Mouse (Mus musculus): ENCODE measurements at regions not wholly inside any gene's neighbourhood (a gene's known extent, or its start where the extent isn't known, plus 50 kb on each side); places are given as distances from the start of the nearest gene placed in this dataset.

DNA sequence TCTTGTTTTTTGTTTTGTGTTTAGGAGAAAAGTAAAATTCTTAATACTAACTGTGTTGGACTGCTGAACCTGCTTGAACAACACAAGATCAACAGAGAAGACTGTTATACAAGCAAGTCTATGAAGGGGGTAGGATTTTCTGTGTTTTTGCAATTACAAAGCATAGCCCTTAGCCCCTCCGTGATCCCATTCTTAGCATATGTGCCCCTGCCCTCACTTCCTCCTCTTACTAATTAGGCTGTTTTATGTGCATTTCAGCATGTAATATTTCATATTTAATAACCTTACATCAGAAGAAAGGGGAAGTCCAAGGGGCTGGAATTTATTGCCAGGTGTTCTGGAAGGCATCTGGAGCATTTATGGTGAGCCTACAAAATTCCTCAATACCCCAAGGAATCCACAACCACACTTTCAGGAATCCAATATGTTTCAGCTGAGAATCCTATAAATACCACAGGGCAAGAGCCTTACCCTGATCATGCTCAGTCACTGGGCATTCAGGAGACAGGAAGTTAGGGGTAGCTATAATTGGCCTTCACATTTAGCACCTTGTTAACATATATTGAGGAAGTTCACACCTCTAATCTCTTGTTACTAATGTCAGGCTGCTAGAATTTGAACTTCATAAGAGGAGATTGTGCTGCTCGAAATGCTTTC lies 660.3 kb upstream of the Slit2 start:
- intact Hi-C loops (cut with DNase I), result no loop called here
- DNase-seq (ENCODE audit: low spot score), result no peak

DNA sequence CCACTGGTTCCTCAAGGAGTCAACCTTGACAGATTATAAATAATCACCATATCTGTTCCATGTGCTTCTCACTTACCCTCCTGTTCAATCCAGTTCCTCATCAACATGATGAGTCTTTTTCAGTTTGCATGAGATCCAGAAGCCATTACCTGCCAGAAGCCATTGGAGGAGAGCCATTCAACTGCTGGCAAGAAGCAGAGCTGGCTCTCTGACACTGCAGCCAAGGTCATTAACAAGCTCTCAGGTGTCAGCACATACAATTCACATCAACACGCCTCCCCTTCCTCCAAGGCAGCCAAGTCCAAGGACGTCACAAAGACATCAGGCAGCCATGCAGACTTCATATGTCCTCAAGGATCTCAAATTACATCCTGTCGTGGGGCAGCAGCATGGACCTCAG lies 648.6 kb upstream of the Slit2 start:
- no peak for DNase-seq (ENCODE audit: low spot score)
- intact Hi-C loops (cut with DNase I), result no loop called here

DNA sequence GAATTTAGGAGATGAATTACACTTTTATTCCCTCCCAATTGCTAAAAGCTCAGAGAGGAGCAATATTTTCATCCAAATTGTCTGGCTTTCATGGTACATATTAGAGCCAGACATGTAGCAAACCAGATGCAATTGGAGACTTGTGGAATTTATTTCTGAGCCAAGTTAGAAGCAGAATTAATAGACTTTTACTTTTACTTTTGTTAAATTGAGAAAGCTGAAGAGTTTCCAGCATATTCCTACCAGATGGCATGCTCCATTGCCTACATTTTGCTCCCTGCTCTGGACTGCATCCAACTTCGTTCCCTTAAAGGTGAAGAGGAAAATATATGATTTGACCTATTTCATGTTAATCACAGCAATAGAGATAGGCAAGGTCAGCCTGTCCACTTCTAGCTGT lies 646.4 kb upstream of the Slit2 start:
- intact Hi-C loops (cut with DNase I), result no loop called here
- DNase-seq (ENCODE audit: low spot score), result no peak

DNA sequence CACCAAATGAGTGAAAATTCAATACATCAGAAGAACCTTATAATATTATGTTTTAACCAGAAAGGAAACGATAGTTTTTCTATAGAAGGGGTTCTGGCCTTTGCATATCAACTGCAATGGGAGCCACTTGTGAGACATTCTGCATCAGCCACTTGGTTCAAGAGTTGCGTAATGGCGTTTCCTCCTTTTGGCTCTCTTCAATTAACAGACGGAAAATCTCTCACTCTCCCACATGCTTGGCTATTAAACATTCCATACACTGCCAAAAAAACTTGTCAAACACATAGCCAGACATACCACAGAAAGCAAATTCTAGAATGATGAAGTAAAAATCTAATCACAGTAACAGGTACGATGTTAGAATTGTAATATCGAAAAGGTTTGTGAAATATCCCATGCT lies 643.1 kb upstream of the Slit2 start:
- intact Hi-C loops (cut with DNase I), result no loop called here
- DNase-seq (ENCODE audit: low spot score), result no peak

DNA sequence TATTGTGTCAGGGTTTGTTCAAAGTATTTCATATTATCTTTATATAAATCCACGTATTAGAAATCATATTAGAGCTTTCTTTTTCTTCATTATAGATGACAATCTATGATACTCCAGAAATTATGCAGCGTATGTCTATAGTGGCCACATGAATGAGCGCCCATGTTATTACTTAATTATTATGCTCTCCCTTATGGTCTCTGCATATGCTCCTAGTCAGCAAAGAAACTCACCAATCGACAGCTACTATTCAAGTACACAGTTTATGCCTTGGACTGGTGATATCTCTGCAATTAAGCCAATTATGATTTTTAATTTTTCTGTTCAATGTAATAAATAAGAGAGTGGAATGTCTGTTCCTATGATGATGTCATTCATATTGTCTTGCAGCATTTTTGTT lies 612.8 kb upstream of the Slit2 start:
- intact Hi-C loops (cut with DNase I), result no loop called here
- no peak for DNase-seq (ENCODE audit: low spot score)

DNA sequence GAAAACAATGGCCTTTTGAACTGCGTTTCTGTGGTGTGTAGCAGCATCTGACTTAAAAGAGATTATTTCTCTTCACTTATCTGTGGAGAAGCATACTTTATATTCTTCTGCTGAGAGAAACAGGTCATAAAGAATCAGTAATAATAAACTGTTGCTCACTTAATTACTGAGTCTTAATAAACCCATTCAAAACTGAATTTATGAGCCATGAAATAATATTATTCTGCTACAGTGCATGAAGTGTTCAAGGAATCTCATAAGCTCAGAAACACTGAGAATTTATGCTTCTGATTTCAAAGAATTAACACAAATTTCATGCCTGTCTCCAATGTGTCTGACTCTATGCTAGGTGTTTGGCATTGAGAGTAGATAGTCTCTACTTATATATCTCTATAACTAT lies 597.0 kb upstream of the Slit2 start:
- intact Hi-C loops (cut with DNase I), result no loop called here
- no peak for DNase-seq (ENCODE audit: low spot score)

DNA sequence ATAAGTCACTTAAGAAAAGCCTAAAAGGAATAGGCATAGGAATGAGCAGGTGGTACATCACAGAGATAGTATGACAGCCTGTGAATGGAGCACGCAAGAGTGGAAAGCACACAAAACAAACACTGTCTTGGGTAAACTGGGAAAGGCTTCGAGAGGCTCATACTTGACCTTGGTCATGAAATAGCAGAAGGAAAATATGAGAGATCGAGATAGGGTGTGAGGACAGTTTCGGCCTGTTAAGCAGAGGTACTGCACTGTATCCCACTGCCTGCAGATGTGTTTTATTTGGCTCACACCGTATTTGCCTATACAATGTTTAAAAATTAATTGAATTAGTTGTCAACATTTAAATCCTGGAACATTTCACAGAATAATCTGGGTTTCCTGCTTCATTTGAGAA lies 596.2 kb upstream of the Slit2 start:
- intact Hi-C loops (cut with DNase I), result no loop called here
- no peak for DNase-seq (ENCODE audit: low spot score)

DNA sequence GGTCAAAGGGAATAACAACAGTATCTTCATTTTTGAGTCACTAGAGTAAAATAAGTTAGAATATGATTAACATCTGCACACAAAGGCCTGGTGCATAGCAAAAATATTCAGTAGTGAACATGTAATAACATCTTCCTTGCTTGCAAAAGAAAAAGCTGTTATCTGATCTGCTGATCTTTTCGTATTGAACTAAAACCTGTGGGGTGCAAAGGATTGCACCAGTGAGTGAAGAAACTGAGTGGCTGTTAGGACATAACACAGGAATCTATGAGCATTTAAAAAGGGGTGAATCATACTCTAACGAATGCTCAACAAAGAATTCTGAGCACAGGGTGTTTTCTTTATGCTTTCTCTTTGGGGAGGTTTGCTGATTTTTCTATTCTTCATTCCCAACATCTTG lies 592.2 kb upstream of the Slit2 start:
- intact Hi-C loops (cut with DNase I), result no loop called here
- DNase-seq (ENCODE audit: low spot score), result no peak

DNA sequence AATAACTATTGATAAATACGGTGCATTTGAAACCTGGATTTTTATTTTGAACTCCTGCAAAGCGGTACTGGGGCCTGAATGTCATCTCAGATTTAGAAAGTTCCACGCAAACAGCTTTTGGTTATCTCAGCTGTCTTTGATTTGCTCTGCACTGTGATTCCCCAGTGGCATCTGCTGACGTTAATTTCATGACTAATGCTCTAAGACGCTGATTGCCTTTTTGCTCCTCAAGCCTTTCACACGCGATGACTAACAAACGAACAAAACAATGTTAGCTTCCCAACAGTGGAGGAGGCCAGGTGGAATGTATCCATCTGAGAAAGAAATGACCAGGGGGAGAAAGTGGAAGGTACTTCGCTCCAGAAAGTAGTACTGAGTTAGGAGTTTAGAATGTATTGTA lies 586.1 kb upstream of the Slit2 start:
- intact Hi-C loops (cut with DNase I), result no loop called here
- DNase-seq (ENCODE audit: low spot score), result peak; percentile 25

DNA sequence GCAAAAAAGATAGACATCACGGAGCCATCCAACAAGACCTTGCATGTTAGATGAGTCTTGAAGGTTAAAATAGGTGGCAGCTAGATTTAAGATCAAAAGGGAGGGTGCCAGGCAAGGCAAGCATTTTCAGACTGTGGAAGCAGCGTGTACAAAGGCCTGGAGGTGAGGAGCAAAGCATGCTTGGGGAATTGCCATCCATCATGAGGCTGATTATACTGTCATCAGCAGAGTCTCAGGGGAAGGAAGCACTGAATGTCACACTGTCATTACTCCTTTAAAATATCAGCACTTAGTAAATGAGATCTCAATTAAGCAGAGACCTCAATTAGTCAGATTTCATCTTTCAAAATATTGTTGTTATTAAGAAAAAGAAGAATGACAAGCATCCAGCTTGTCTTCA lies 561.0 kb upstream of the Slit2 start:
- intact Hi-C loops (cut with DNase I), result no loop called here
- no peak for DNase-seq (ENCODE audit: low spot score)

DNA sequence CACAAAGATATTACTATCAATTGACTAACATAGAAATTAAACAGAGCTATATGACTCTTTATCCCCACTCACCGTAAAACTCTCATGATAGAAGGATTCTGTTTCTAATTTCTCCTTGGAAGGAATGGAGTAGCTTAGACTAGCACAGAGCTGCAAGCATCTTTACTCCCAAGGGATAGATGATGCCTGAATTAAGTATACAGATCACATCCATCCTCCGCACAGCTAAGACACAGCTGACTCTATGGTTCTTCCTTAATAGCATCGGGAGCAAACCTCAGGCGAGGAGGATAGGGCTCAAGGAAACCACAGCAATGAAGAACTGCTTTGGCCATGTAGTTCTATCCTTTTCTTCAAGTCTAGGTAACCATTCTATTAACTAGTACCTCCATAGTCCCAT lies 556.9 kb upstream of the Slit2 start:
- intact Hi-C loops (cut with DNase I), result no loop called here
- no peak for DNase-seq (ENCODE audit: low spot score)

DNA sequence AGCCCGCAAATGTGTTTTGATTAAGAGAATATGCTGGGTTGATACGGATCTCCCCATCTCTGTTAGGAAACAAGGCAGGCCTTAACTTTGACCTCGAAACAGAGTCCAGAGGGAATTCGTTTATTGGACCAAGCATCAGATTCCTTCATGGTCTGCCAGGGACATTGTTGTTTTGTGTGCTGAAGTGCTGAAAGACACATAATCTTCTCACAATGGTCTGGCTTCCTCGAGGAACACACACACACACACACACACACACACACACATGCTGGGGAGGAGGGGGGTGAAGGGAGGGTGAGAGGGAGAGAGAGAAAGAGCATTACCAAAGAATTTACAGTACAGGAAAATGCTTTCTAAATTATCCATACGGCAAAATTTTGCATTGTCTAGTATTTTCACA lies 556.5 kb upstream of the Slit2 start:
- intact Hi-C loops (cut with DNase I), result no loop called here
- no peak for DNase-seq (ENCODE audit: low spot score)

DNA sequence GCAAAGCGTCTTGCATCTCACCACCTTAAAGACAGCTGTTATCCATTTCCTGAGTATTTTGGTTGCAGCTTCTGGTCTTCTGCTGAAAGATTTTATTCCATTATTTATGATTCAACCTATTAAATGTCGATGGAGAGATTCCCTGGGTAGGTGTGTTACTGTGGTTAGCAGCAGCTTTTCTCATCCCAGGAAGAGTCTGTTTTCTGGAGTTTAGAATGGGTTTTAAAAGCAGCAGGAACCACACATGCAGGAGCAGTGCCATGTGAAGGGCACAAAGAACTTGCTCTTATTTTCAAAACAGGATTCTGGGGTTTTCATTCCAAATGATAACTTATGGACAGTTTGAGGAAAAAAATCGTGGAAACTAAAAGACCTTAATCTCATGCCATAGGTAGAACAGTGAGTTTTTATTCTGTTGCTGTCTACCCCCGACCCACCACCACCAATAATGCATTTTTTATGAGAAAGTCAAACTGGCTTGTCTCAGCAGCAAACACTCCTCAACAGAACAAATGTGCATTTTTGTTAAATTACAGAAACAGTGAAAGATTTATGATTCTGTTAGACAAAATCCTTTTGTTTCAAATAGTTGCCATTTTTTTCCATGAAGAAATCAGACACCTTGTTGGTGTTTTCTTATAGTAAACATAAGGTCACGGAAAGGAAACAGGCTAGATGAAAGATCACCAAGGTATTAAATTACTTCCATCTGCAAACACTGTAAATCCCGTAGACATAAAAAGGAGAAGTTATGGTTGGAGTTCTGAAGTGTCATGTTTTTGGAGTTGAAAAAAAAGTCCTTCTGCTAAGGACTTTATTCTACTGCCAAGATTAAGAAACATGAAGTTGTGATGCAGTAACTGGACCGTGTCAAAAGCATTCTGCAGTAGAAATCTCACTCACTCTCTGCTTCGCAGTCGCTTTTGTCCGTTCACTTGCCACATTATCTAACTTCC lies 553.4 kb upstream of the Slit2 start:
- intact Hi-C loops (cut with DNase I), result no loop called here
- no peak for DNase-seq (ENCODE audit: low spot score)

DNA sequence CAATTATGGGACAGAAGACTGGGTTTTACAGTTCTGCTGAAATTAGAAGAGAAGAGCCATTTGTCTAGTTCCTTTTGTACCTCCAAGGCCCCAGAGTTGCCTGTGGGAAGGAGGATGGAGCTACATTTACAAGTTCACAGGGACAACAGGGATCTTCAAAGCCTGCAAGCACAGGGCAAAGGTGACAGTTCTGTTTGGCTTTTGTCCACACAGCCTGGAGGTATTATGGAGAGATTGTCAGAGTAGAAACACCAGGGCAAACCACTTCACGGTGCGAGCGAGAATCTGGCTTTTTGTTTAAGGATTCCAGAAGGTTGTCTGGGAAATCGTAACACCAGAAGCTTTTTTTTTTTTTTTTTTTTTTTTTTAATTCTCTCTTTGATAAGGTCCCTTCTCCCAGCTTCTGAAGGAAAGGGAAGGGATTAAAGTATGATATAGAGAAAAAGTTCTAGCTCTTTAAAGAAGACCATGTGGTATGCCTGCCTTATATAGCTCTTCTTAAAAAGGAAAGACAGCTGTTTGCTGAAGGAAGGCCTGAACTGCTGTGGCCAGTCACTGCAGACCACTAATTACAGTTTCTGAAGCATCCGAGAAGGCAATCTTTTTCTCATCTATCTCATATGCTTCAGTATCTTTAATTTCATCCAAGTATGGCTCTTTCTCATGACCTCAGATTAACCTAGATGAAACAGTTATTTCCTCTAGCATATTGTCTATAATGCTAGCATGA lies 551.2 kb upstream of the Slit2 start:
- DNase-seq (ENCODE audit: low spot score), result no peak
- intact Hi-C loops (cut with DNase I), result no loop called here

DNA sequence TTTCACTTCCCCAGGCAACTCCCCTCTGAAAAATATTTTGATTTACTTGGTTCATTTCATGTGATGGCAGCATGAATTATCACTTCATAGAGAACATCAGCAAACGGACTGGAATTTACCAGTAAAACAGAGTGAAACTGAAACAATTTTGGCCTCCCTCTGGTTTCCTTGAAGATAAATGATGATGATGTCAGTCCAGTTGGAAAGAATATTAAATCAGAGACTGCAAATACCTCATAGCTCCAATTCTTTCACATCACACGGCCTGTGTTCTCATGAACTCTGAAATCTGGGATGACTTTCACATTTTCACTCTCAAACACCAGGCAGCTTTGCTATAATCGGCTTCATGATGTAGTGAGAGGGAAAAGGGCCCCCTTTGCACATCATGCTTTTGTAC lies 546.5 kb upstream of the Slit2 start:
- no peak for DNase-seq (ENCODE audit: low spot score)
- intact Hi-C loops (cut with DNase I), result no loop called here

DNA sequence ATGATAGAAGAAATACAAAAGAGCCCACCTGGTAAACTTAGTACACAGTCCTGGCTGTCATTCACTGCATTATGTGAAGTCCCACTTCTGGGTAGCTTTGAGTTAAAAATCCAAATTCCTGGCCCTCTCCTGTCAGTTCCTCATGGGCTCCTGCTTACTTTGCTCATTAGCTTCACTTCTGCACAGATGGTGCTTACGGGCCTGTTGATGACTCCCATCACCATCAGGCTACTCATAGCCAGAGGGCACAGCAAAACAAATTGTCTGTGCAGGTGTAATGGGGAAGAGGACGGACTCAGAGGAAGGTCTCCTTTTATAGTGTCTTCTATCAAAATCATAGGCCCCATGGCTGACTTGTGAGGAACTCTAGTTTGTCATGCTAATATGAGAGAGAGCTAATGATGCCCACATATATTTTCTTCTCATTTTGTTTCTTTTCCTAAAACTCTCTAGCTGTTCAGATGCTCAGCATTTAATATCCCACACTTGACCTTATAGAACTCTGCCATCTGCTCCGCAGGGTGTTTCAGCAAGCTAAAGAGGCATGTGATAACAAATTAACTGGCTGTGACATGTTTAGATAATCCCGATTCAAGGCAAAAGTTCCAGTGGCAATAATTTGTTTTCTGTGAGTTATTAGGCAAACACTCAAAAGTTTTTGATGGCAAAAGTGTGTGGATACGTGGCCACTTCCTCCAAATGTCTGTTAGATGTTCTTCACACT lies 536.5 kb upstream of the Slit2 start:
- intact Hi-C loops (cut with DNase I), result no loop called here
- DNase-seq (ENCODE audit: low spot score), result no peak

DNA sequence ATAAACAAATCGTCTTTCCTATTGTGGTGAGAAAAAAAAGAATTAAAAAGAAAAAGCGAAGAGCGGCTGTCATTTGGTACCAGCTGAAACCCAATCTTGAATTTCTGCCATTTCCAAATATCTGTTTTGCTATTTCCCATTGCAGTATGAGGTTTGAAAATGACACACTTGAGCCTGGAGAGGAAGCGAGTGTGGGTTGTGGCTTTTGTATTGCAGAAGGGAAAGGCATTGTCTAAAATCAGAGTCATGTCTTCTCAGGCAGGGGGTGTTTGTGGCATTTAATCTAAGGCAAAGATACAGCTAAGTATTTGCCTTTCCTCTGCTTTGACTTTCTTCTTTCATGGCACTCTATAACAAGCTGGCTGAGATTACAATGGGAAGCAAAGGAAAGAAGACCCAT lies 518.1 kb upstream of the Slit2 start:
- no peak for DNase-seq (ENCODE audit: low spot score)
- intact Hi-C loops (cut with DNase I), result no loop called here

DNA sequence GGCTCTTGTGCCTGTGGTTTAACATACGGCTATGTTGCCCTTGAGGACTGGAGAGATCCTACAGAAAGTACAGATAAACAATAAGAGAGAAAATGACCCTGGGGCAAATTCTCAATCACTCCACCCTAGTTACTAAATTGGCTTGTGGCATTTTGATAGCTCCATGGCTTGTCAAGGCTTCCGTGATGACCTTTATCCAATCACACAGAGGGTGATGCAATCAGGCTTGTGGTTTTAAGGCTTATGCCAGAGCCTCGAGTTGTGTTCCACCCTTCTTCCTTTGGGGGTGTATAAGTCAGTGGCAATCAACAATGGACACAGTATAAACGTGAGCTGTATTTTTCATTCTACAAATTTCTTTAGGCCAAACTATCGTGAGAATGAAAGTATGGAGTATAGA lies 513.5 kb upstream of the Slit2 start:
- no peak for DNase-seq (ENCODE audit: low spot score)
- intact Hi-C loops (cut with DNase I), result no loop called here

DNA sequence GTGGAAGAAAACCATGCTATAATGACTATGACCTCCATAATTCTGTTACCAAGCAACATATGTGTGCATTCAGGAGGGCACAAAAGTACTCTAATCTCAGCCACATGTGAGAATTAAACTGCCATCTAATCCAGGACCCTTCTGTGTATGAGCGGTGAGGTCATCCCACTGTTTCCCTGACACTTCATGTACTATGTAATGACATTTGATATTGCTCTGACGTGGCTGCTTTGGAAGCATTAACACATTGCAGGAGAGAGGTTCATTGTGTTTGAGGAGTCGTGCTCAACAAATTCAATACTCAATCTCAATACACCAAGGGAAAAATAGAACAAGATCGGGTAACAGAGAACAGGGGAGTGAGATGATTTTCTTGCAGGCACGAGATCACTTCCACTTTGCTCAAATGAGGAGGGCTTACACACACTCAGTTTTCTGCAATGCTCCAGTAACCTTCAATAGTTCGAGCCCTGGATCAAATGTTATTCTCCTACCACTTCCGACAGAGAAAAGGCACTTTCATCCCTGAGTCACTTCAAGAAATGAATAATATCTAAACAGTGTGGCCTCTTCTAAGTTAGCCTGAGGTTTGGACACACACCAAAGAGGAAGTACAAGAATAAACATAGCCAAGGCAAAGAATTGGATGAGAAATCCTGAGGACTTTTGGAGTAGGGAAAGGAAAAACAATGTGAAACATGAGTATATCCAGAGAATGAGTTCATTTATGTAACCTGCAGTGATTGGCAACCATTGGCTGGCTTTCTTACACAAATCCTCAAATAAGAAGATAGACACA lies 510.7 kb upstream of the Slit2 start:
- intact Hi-C loops (cut with DNase I), result no loop called here
- DNase-seq (ENCODE audit: low spot score), result no peak

DNA sequence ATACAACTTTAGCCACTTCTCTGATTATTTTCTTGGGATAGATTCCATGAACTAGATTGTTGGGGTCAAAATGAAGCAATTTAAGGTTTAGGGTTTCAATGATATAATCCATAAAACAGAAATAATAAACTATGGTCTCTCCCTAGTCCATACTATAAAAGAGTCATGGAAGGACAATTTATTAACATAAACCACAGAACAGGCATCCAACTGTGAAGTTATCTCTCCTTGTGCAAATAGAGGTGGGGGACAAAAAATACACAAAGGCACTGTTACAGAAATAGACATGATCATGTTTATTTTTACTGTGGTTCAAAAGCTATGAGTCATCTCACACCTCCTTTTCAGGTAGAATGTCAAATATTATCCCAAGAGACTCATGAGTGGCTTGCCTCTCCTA lies 503.0 kb upstream of the Slit2 start:
- intact Hi-C loops (cut with DNase I), result no loop called here
- no peak for DNase-seq (ENCODE audit: low spot score)
